Mouse (Mus musculus): Measurements from ENCODE around the gene Fbxo28.
A peak's percentile ranks its signal among the peaks of the same experiment; 100 is the strongest.

Gene Fbxo28

DNA sequence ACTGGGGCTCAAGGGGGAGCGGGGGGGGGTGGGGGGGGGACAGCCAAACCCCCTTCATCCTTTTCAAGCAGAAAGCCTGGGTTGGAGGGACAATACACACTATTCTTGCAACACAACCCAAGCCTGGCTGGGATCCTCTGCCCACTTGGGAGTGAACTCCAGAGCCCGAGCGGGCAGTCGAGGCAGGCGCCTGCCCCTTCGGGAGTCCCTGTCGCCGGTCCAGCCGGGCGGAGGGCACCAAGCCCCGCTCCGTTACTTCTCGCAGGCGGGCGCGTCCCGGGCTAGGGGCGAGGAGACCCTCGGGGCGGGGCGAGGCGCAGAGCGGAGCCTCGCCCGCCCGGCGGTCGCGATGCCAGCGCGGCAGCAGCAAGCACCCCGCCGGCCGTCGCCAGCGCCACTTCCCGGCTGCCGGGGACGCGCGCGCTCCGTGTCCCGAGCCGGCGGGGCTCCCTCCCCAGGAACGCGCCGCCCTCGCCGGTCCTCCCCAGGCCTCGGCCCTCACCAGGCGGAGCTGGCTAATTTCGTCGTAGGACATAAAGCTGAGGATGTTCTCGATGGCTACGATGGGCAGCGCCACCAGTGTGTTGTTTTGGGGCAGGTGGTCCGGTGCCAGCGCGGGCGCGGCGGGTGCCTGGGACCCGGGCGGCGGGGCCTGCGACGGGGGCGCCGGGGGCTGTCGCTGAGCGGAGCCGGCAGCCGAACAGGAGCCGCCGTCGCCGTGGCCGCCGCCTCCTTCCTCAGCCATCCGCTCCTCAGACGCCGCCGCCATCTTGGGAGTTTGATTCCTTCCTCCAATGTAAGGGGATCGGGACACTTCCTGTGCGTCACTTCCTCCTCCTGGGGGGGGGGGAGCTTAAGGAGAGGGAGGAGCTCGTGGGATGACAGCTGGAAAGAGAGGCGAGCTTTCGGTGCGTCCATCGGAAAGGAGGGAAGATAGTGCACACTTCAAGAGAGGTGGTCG is at the start of gene Fbxo28:
Fbxo28 (minus strand) TSS at position 809 of the 961 bp plus-strand sequence.
- peak; percentile 86 for DNase-seq (ENCODE audit: low spot score)

DNA sequence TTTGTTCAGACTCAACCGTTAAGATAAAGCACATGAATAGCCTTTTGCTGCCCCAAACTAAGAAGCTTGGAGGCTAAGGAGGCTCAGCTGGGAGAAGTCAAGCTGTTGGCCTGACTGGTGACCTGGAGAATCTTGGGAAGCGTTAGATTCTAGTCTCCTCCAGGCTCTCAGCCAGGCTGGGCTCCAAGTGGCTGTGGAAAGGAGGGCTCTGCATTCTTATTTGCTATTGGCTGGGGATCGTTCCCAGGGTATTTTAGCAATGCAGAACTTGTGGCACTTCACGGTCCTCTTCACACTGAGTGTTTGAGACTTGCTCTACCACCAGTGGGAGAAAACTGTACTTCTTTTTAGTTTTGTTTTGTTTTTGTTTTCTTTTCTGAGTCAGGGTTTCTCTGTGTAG is 47.3 kb upstream of the Fbxo28 start:
- DNase-seq (ENCODE audit: low spot score): no peak

DNA sequence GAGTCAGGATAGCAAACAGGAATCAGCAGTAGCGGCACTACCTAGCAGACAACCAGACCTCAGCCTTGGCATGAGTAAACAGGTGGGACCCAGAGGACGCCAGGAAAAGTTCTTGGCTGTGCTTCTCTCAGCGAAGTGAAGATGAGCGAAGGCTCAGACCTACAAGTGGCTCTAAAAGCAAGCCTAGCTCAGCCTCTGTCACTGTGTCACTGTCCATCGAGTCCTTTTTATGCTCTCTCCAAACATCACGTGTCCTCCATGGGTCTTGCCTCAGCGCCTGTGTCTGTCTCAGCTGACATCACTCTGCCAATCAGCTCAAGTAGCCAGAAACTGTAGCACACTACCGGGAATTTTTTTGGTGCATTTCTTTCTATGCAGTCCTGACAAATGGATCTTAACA is 45.0 kb upstream of the Fbxo28 start:
- no peak for DNase-seq (ENCODE audit: low spot score)

DNA sequence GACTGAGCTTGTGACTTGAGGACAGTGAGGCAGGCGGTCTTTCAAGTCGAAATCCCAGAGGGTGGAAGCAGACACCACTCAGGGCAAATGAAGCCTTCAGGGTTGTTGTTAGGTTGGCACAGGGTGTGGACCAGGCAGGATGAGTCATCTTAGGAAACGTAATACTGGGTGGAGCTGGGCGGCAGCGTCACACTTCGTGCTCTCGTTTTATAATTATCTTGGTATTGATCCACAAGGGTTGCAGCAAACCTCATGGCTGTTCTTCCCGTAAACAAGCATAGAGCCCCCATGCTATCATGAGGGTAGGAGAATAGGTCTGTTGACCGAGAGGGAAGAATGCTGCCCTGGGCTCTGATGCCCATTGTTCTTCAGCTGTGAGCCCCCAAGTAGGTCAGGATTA is 41.7 kb upstream of the Fbxo28 start:
- peak; percentile 82 for DNase-seq (ENCODE audit: low spot score)

DNA sequence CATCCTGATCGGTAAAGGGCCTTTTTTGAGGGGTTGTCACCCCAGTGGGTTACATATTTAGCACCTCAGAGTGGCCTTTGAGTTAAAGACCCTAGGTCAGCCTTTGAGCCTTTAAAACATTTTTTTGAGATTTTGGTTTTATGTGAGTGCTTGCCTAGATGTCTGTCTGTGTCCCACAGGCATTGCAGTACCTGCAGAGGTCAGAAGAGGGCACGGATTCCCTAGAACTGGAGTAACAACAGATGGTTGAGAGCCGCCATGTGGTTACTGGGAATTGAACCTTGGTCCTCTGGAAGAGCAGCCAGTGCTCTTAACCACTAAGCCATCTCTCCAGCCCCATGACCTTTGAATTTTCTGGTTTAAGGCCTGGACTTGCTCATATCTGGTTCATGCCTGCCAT is 39.9 kb upstream of the Fbxo28 start:
- DNase-seq (ENCODE audit: low spot score): no peak

DNA sequence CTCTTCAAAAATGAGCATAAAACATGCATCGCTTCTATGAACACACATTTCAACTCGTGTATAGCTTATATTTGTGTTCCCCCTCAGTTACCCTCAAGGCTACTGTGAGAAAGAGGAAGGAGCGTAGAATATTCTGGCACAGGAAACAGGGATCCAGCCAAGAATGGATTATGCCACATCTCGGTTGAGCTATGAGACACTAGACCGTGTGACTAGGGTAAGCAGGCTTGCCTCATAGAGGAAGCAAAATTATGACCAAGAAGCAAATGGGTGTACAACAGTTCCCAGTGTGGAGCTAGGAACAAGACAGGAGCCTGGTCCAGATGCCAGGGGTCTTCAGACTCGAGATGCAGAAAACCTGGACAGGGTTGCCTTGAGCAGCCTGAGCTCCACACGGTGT is 39.3 kb upstream of the Fbxo28 start:
- no peak for DNase-seq (ENCODE audit: low spot score)

DNA sequence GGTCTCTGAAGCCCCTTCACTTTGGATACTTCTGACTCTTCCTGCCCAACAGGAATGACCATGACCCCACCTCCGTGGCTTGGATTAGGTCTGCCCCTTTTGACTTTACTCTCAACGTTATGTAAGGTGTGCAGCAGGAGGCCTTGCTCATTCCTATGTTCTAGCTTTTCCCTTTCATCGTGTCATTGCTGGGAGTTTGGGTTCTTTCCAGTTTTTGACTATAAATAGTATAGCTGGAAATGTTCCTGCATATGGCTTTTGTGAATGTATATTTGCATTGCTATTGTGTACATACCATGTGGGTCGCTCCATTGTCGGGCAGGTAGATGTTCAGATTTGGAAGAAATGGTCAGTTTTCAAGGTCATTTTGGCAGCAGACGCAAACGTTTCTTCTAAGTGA is 37.4 kb upstream of the Fbxo28 start:
- DNase-seq (ENCODE audit: low spot score): no peak

DNA sequence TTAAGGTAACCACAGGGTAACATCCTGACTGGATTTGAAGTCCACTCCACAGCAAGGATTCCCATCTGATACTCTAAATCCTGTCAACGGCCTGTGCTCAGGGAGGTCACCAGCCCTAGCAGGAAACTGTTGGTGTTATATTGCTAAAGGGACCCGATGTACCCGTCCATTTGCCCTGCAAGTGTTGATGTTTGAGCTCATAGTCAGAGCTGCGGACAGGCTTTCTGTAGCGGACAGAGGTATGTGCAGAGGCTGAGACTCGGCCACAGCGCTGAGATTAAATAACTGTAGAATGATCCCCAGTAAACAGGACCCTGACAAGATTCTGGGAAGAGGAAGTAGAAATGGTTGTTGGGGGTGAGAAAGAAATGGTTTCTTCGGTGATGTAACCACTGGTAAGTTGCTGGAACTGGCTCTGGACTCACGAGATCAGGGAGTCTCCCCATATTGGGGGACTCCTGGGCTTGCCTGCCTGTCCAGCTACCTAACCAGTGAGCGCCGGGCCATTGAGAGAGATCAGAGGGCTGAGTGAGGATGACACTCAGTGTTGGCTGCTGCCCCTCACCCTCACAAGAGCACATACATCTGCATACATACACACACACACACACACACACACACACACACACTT is 36.9 kb upstream of the Fbxo28 start:
- no peak for DNase-seq (ENCODE audit: low spot score)

DNA sequence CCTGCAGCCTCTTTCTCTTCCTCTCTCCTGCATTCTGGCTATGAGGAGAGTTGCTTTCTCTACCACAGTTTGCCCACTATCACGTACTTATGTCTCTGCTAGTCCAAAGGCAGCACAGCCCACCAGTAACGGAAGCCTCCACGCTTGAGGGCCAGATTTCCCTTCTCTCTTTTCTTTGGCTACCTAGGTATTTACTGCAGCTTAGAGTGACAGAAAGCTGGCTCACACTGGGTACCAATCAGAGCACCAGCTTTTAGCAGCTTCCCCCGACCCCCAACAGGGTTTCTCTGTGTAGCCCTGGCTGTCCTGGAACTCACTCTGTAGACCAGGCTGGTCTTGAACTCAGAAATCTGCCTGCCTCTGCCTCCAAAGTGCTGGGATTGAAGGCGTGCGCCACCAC is 36.1 kb upstream of the Fbxo28 start:
- no peak for DNase-seq (ENCODE audit: low spot score)

DNA sequence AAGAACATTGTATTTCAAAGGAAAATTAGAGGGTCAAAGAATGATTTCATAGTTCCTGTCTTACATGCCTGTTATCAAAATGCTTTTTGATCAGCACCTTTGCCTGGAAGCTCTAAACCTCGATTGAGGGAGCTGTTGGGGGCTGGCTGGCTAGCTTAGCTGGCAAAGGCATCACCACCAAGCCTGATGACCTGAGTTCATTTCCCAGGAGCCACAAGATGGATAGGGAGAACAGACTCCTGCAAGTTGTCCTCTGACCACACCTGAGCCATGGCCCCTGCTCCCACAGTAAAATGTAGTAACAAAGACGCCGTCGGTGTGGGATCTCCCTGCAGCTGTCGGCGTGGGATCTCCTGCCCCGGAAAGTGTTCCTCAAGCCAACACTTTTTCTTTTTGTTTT is 35.4 kb upstream of the Fbxo28 start:
- no peak for DNase-seq (ENCODE audit: low spot score)

DNA sequence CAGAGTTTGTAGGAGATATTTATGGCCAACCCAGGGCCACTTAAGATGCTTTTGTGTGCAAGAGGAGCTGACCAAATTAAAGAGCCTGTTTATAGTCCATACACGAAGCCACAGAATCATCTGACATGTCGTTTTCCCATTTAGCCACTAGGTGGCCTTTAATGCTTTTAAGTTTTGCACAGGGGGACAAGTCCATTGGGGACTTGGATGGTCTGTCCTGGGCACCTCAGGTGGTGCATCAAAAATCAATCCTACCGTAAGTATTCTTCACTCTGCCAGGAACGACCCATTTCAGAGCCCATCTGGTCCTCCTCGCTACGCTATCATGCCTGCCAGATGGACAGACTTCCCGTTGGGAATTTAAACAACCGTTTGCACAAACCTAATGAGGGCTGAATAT is 34.8 kb upstream of the Fbxo28 start:
- peak; percentile 83 for DNase-seq (ENCODE audit: low spot score)

DNA sequence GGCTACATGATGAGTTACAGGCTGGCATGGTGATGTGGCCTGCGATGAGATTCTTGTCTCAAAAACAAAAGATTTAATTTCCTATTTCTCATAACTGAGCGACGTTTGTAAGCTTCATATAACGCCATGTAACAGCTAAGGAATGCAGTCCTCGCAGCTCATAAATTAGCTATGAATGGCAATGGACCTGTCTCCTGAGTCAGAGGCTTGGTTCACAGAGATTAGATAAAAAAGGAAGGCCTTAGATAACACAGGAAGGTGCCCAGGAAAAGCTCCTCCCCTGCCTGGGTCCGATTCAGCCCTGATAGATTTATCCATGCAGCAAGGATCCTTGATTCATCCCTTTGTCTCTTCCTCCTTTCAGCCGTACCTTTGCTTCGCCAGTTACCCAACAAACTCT is 30.5 kb upstream of the Fbxo28 start:
- no peak for DNase-seq (ENCODE audit: low spot score)

DNA sequence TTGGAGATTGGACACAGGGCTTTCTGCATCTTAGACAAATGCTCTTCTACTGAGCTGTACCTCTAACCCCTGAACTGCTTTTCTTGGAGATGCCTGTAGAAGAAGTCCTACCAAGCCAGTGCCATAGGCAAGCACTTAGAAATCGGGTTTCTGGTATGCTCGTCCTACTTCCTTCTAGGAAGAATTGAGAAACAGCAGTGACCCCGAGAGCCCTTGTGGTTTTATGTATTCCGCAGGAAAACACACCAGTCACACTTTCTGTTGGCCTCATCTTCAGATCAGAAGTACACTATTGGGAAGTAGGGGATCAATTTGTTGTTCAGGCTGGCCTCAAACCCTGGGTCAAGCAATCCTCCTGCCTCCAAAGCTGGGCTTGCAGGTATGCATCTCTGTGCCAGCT is 28.0 kb upstream of the Fbxo28 start:
- DNase-seq (ENCODE audit: low spot score): no peak

DNA sequence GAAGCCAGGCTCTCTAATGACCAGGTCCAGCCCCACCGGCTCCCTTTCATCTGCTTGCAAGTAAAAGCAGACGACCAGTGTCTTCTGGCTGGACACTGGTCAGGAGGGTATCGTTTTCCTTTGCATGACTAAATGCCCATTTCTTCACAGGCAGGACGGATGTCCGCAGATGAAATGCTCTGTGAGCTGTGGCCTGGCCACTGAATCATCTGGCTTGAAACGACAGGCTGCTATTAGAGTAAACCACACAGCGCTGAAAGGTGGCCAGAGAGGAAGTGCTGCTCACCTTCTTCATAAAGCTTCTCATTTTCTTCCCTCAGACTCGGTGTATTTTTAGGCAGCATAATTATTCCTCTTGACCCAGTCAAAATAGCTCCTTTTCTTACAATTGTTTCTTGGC is 27.4 kb upstream of the Fbxo28 start:
- DNase-seq (ENCODE audit: low spot score): peak; percentile 60

DNA sequence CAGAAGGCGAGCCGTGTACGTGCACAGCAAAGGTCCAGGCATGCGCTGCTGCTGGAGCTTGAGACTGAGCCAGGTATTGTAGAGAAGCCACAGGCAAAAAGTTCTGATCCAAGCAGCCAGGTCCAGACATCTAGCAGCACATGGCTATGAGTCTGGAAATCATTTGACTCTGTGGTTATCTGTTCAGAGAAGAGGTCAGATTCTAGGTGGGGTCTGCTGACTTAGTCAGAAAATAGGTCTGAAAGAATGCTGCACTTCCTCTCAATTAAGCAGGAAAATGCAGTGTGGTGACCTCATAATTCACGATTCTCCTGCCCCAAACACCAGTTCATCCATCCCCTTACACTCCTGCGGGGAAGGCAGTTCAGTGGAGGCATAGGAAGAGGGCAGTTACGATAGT is 26.9 kb upstream of the Fbxo28 start:
- no peak for DNase-seq (ENCODE audit: low spot score)

DNA sequence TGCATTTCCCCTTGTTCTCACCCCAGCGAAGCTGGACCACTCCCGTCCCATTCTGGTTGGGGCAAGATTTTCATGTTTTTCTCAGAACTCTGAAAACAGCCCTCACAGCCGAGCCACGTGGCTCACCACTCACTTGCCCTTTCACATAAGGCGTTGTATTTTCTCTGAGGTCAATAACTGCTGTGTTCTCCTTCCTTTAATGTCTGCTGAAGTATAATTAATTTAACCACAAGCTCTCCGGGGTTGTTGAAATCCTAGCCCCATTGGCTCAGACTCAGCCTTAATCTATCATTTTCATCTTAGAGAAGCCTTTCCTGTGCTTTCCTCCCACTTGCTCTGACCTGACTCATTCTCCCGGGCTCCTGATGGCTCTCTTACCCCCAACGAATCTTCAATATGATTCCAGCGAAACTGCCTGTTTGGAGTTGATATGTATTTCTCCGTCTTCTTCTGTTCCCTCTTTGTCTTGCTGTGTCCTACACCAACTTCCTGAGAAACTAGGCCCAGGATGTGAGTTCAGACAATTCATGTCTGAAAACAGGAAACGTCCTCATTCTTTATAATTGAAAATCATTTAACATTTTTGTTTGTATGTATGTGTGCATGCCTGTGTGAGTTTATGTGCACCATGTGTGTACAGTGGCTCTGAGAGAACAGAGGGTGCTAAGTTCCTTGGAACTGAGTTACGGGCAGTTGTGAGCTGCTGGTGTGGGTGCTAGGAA is 22.4 kb upstream of the Fbxo28 start:
- peak; percentile 58 for DNase-seq (ENCODE audit: low spot score)

DNA sequence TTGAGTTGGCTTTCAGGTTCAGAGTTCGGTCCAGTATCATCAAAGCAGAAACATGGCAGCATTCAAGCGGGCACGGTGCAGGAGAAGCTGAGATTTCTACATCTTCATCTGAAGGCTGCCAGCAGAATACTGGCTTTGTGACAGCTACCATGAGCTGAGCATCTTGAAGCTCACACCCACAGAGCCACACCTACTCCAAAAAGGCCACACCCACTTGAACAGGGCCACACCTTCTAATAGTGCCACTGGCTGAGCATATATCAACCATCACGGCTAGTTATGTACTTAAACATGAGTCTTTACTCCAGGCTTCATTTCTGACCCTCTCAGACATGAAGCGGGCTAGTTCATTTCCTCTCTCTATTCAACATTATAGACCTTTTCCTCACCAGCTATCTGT is 21.3 kb upstream of the Fbxo28 start:
- DNase-seq (ENCODE audit: low spot score): peak; percentile 52

DNA sequence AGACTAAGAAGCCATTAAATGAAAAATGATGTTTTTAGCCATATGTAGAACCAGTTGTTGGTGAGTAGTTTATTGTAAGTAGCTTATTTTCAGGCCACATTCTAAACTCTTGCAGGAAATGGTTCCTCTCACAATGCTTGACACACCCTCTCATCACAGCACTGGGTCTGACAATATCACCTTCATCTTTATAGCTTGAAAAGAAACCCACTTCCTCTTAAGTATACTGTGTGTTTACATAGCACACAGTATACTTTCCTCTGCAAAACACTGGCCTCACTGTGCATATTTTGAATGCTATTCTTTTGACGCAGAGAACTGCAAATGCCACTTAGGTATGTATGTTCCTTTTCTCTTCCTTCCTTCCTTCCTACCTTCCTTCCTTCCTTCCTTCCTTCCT is 16.7 kb upstream of the Fbxo28 start:
- DNase-seq (ENCODE audit: low spot score): no peak

DNA sequence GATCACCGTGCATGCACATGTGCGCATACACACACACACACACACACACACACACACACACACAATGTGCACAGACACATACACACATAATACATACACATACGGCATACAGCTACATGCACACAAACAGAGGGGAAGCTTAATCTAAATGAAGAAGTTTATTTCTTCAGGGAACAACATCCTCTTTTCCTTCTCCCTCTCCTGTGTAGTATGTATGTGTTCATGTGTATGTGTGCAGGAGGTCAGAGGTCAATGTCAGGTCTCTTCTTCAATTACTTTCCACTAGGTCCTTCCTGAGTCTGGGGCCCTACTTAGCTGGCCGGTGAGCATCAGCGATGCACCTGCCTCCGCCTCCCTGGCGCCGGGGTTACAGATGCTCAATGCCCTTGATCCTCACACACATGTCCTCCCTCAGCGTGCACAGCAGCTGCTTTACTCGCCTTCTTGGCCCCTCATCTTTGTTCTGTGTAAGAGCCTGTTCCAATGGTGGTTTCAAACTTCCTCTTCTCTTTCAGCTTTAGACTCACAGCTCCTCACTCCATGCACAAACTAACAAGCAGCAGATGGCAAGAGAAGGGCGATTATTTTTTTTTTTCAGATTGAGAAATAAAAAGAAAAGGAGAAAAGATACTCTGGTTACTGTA is 13.2 kb upstream of the Fbxo28 start:
- DNase-seq (ENCODE audit: low spot score): no peak

DNA sequence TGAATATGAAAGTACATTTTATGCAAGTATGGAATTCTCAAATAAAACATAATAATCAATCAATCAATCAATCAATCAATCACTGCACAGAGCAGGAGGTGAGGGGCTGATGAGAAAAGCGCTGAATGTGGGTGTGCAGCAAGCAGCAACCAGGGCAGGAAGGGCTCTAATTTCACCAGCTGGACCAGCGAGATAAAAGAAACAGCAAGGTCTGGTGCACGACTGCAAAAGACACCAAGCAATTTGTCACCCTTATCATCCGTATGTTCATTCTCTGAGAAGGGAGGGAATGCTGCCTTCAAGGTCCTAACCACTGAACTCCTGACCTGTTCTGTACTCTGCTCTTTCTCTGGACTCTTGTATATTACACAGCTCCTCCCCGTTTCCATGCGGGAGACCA is 8.1 kb upstream of the Fbxo28 start:
- DNase-seq (ENCODE audit: low spot score): no peak

DNA sequence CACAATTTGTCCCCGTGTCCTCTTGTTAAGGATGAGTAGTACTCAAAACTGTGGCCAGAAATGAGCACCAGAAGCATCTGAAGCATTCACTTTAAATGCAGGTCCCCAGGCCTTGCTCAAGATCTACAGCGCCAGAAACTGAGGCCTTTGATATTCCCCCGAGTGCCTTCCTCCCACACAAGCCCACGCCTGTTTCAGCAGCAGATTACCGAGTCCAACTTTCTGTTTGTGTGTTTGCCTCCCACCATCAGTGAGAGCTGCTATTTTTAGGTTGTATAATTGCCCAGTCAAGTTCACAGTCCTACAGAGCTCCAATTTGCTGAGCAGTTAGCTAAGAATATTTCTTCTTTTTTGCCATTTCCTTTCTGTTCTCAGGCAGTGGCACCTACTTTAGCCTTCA is 5.1 kb upstream of the Fbxo28 start:
- no peak for DNase-seq (ENCODE audit: low spot score)

DNA sequence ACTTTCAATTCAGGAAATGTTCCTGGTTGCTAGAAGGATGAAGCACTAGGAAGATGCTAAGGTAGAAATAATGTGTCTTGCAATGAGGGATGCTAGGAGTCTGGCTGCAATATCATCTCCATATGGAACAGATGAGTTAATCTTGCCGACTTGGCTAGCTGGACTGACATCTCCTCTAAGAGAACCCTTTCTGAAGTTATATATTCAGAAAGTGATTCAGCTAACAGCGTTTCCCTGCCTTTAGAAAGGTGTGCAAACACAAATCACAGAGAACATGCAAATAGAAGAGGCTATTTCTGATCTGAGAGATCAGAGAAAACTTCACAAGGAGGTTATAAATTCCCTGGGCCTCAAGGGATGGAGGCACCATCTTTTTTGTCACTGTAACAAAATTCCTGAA is 4.4 kb upstream of the Fbxo28 start:
- no peak for DNase-seq (ENCODE audit: low spot score)

Data from MN1 (cell line).